Mouse (Mus musculus) cortical plate, adult 2 months (tissue): Measurements from ENCODE around the gene Cryba4.

Source experiments
- CTCF ChIP-seq: fragments of 200-500 bp; IDR thresholded peaks from 2 replicates; pipeline ENCODE4 v1.5.1; 2011; ENCODE audit warnings: mild to moderate bottlenecking, control low read depth, low read length; ENCODE audit not compliant: insufficient read depth; ENCODE audit errors: extremely low read depth
- POLR2A ChIP-seq: fragments of 200-500 bp; IDR thresholded peaks from 2 replicates; pipeline ENCODE4 v1.6.1; 2011; ENCODE audit warnings: mild to moderate bottlenecking, low read length, control low read depth; ENCODE audit not compliant: insufficient read depth; ENCODE audit errors: extremely low read depth

DNA sequence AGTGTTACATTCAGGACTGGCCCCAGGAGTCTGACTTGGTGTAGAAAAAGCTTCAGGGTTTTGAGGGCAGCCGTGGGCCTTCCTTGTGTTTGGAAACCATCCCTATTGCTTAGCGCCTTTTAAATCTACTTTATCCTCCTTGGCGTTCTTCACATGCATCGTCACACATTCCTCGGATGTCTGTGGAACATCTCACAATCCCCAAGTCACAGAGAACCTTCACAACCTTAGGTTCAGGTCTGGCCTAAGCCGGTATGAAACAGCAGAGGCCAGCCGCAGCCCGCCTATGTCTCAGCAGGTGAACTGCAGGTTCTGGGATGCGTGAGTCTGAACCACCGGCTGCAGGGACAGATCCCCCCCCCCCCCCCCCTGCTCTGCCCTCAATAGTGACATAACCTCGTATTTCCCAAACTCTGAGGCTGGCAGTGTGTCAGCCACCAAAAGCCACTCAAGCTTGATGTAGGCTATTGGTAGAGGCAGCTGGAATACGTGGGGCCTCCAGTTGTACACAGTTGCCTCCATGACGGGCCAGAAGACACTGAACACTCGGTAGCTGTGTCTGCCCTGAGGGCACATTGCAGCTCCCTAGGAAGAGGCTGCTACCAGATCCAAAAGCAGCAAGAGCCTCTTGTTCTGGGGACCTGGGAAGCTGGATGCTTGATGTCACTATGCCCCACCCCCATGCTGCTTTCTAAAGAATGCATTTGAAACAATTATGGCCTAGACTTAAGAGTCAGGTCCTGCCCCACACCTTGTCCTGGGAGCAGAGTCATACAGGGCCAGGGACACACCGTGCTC is 28.7 kb upstream of the Cryba4 start:
- no peak for TF ChIP-seq CTCF
- TF ChIP-seq POLR2A: no peak
